Mouse (Mus musculus) fibroblast of lung, adult 2 months (primary cell): ENCODE data around the gene Hbp1.

ENCODE experiments used
- DNase-seq: peaks from one replicate; pipeline ENCODE4 v3.0.0-alpha.2; 2011; ENCODE audit warnings: low read depth

Gene Hbp1

DNA sequence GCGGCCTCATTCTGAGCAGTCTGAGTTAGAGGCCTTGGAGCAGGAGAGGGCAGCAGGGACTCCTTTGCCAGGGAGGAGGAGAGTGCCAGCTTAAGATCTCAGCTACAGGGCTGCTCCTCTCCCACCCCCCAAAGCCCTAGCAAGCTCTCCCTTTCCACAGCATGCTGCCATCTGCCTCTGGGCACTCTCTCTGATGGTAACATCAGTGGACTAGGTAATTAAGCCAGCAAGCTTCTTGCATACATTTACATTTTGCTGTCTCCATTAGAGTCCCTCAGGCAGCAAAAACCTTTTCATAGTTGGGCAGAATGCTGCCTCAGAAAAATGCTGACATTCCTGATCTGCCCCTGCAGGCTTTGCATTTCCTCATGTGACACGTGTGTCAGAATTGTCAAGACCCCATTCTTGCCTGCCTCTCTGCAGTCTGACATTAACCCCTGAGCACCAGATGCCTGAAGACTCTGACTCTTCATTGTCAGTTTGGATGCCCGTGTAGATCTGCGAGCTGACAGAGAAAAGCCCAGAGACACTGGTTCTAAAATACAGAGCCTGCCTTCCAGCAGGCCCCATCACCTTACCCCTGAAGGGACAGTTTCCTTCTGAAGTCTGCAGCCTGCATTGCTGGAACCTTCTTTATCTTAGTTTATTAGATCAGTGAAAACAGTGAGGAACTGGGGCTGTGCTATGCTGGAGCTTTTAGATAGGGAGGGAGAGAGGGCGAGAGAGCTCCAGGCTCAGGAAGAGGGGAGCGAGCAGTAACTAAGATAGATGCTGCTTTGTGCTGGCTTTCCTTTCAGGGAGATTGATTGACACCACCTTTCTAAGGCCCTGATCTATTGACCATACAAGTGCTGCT lies 44.4 kb downstream of the Hbp1 start:
- no peak for DNase-seq

- no peak for DNase-seq
These were observed 49.9 kb downstream of the Hbp1 start for GRCm38 (mm10) chr12:31900391-31900914.

DNA sequence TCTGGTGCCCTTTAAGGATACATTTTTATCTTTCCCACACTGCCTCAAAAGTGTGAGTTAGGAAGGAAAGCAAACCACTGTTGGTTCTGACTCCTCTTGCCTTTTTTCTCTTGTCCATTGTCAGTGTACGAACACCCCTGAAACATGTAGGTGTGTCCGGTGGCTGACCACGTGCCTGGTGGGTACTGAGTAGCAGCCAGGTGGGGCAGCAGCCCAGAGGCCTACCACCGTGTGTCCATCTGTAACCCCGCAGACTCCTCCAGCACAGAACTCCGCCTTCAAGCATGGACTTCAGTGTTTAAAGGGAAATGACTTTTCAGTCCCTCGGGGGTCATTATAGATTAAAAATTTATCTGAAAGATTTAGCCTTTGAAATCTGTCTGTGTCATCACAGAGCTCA lies 52.9 kb downstream of the Hbp1 start:
- DNase-seq, result no peak

DNA sequence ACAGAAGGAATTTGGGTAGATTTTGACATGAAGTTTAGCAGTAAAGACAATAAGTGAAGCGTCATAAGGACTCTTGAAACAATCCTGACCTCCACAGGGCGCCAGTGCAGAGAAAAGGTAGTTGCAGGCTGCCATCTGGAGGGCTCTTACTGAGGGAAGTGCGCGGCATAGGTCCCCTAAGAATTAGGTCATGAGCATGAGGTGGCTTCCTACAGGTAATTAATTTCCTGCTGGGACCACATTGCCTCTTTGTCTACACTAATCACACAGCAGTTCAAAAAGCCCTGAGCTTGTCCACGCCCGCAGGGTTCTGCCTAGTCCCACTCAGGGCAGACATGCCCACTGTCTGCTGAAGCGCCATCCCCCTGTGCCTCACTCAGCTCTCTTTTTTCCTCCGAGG lies 53.3 kb downstream of the Hbp1 start:
- DNase-seq, result no peak

DNA sequence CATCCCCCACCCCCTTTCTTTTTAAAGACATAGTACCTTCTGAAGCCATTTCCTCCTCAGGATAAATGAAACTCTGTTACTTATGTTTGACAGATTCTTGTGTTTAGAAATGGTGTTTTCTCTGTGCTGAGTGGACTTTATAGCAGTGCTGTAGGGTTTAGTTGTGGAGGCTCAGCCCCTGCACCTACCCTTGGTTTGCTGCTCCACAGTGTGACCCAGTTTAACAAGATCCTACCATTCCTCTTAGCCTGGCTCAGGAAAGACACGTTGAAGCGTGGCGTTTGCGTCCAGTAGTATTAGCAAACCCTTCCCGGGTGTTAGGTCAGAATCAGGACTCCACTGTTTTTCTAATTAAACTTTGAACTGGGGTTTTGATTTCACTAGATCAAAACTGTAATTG lies 54.0 kb downstream of the Hbp1 start:
- DNase-seq, result no peak

GRCm38 (mm10) chr12:31895888-31896287 lies 54.4 kb downstream of the Hbp1 start:
- DNase-seq, result no peak

GRCm38 (mm10) chr12:31895095-31895734 lies 55.1 kb downstream of the Hbp1 start:
- DNase-seq, result no peak

DNA sequence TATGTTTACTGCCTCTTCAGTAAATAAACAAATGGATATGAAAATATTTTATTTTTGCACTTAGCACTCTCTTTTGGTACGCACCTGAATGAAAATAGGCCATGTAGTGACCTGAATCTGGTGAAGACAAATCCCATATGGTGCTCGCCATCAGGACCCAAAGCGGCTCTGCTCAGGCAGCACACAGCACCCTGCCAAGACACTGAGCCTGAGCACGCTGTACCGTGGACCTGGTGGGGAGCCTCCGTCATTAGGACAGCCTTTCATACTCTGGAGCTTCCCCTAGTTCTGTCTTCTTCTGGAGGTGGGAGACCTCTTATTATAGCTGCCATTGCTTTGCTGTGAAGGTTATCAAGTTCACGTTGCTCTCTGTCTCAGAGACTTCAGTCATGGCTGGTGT lies 57.6 kb downstream of the Hbp1 start:
- no peak for DNase-seq

GRCm38 (mm10) chr12:31892079-31892478 lies 58.3 kb downstream of the Hbp1 start:
- no peak for DNase-seq

GRCm38 (mm10) chr12:31890685-31891084 lies 59.6 kb downstream of the Hbp1 start:
- DNase-seq, result no peak

DNA sequence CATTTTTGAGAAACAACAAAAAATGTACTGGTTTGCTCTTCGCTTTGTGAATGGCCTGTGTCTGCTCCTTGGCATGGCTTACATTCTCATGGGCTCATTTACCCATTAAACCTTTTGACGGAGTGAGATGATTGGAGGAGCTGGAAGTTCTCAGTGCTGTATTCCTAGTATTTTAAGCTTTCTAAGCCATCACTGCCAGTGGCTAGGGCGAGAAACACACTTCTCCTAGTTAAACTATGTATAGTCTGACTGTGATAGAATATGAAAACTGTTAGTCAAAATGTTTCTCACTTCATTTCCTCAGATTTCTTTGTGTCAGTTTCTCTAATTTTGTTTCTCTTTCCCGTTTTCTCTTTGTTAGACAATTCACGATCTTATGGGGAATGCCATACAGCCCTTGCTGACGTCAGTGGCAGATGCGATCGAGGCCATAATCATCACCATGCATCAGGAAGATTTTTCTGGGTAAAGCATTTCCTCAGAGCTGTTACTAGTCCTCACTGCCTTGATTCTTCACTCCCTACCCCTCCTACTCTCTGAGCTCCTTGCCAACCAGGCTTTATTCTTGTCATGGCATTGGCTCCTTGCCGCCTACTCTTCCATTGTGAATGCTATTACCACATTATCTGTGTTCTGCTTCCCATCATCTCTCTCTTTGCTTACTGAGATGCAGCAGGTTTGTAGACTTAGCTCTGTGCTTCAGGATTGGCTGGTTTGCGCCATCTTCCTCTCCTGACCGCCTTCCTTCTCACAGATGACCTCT lies 64.3 kb downstream of the Hbp1 start:
- DNase-seq, result no peak

- DNase-seq, result no peak
These were observed 65.3 kb downstream of the Hbp1 start for GRCm38 (mm10) chr12:31885084-31885483.

- DNase-seq, result no peak
These were observed 66.0 kb downstream of the Hbp1 start for GRCm38 (mm10) chr12:31884365-31884764.

- no peak for DNase-seq
These were observed 67.6 kb downstream of the Hbp1 start for GRCm38 (mm10) chr12:31882736-31883135.

- DNase-seq, result no peak
These were observed 73.6 kb downstream of the Hbp1 start for GRCm38 (mm10) chr12:31876775-31877174.
